Mouse (Mus musculus) gonadal fat pad, adult 2 months (tissue): ENCODE measurements around the gene Kit. TPM values are rescaled to one million over a fixed set of nuclear protein-coding genes. Genes with fewer than 3 reads are reported as not detected.

Experiments
- DNase-seq: peaks from one replicate; pipeline ENCODE4 v3.0.0-alpha.2; 2012; ENCODE audit warnings: low read depth
- polyA plus RNA-seq: library from polyadenylated mRNA; depleted of rRNA; stranded (reverse); fragments of >200 nt; gene quantifications from 2 replicates; pipeline ENCODE4 v1.2.3, GENCODE M21; 2012; rRNA removed

The Kit gene
- polyA plus RNA-seq = 12.2 and 15.2 TPM in 2 replicates

DNA sequence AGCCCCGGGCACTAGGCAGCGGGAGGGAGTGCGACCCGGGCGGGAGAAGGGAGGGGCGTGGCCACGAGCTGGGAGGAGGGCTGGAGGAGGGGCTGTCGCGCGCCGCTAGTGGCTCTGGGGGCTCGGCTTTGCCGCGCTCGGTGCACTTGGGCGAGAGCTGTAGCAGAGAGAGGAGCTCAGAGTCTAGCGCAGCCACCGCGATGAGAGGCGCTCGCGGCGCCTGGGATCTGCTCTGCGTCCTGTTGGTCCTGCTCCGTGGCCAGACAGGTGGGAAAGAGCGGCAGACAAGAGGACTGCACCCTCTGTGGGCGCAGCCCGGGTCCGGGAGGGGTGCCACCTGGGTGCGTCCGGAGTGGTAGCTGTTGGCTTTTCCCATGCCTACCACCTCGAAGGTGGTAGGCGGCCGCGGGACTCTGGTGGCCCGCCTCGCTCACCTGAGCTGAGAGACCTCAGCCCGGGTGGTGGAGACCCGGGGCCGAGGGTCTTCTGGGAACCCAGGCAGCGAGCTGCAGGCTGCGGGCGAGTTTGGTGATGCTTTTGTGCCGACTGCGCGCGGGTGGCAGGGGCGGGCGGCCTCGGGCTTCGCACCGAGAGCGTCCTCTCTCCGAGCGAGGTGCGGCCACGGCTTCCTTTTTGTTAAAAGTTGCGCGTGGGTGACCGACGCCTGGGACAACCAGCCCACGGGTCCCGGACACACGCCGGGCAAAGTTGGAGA is at the start of gene Kit:
TSS of gene Kit (plus strand) at position 65 of the 715 bp plus-strand sequence.
- DNase-seq = no peak

DNA sequence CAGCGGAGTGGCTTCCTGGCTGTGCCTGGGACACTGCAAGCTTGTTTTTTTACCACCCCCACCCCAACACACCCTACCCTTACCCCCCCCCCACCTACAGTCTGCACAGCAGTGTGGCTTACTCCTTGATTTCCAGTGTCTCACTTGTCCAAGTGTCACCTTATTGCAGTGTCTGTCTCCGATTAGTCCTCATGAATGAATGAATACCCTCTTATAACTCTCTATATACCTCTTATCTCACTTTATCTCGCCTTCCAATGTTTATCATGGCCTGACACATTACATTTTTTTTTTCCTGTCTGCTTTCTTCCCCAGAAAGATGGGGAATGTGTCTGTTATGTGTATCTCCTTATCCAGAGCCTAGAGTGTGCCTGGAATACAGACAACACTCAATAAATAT is 38.6 kb upstream of the Kit start:
- DNase-seq = no peak

DNA sequence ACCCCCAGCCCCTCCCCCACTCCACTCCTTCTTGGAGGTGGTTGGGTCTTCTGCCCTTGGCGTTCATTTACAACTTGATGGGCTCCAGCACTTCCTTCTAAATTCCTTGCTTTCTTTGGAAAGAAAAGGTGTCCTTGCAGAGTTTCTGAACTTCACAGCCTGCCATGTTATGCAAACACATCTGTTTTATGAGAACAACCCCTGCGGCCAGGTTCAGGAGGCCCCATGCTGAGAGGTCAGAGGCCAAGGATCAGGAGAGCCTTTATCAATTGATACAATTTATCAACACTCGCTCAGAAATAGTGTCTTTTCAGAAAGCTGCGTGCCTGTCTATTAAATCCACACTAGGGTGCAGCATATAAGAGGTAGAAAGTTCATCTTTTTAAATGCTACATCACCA is 37.0 kb upstream of the Kit start:
- no peak for DNase-seq

DNA sequence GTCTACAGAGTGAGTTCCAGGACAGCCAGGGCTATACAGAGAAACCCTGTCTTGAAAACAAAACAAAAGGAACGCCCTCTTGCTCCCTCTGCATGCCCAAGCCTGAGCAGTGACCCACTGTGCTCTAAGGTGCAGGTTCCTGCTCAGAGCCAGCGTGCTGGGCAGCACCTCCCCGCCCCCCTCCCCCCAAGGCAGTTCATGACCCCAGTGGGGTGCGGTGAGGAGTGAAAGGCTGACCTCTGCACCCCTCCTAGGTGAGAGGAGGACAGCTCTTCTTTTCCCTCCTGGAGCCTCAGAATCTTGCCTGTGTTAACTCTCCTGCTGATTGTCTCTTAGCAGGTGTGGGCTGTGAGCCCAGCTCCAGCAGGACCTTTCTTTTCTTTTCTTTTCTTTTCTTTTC is 36.3 kb upstream of the Kit start:
- no peak for DNase-seq

DNA sequence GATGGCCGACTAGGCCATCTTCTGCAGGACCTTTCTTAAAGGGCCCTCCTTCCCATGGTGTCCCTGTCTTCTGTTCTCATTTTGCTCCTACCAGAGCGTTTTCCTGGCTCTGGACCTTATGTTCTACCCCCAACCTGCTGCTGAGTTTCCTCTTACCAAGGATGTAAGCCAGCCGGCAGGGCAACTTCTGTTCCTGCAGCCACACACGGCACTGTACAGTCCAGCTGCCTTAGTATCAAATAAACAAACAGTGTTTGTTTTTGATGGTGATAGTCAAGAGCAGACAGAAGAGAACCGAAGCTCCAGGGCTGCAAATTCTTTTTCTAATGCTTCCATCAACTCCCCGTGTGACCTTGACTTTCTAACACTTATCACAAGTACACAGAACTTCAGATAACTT is 35.6 kb upstream of the Kit start:
- DNase-seq = no peak

DNA sequence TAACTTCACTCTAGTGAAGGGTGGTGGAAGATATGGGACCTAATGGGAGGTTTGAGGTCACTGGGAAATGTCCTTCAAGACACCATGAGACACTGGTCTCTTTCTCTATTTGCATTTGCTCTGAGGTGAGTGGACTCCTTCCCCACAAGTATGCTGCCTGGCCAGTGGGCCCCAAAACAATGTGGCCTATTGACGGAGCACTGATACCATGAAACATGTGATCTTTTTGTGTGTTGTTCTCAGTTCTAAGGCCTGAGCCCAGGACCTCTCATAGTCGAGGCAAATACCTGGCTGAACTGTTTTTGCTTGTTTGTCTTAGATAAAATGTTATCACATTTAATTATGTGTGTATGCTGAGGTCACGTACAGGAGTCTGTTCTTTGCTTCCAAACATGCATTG is 31.0 kb upstream of the Kit start:
- DNase-seq = no peak

DNA sequence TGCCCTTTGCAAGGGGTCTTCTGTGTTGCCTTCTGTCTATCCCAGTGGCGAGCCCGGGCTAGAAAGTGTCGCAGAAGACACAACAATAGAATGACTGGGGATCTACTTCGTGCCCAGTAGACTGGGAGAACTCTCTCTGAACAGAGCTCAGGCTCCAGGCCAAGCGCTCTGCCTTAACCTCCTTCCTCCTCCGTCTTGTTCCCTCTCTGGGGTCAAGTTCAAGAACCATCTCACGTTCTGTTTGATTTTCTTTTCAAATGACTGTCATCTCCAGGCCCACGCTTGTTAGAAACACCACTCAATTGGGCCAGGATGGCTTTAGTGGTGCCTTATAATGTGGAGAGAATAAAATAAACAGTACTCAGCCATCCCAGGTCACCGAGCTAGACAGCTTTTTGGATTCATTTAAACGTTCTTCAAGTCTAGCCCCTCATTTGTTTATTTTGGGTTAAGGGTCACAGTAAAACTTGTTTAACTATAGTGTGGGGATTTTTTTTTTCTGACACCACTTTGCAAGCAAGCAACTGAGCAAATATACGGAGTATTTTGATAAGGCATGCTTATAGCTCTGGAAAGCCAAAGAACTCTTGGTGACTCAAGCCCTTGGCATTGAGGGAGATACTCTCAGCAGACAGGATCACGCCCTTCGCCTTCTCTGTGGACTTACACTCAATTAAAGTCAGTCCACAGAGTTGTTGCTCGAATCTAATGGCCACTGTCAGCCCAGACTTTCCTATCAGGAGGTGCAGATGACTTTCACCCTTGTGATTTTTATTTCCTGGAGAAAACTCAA is 30.0 kb upstream of the Kit start:
- no peak for DNase-seq

DNA sequence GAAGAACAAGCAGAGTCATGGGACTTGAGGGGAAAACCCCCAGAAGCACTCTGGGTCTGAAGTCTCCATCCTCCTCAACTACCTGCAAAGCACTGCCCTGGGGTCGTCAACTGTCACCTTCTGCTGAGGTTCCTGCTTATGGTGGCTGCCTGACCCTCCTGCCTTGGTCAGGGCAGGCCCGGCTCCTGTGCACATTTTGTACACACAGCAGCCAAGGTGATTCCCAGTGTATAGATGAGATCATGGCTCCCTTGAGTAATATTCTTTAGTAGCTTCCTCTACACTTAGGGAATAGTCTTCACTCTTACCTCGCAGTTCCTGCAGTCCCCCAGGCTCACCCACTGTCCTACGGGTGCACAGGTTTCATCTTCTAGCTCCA is 29.5 kb upstream of the Kit start:
- DNase-seq = no peak

DNA sequence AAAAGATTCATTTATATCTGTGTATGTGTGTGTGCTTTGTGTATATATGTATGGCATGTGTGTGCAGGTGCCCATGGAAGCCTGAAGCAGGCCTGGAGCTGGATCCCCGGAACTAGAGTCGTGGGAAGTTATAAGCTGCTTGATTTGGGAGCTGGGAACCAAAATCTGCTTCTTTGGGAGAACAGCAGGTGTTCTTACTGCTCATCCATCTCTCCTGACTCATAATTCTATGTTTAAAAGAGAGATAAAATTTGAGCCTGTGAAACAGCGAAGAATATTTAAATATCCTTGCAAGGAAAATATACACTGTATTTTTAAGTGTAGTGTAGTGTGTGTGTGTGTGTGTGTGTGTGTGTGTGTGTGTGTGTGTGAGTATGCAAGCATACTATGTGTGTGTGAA is 21.7 kb upstream of the Kit start:
- DNase-seq = no peak

DNA sequence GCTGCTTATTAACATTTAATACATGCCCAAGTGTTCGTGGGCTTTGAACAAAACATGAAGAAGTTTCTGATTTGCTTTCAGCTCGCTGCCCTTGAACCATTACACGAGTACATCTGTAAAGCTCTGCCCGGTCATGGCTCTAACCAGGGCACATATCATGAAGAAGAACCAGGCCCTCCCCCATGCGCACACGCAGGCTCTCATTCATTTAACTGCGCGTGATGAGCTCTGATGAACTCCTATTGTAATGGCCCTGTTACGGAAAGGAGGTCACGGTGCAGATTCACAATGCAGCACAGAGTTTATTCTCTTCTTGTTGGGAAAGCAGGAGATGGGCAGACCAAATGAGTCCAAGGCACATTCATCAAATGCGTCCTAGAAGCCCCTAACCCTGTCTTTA is 17.1 kb upstream of the Kit start:
- no peak for DNase-seq

DNA sequence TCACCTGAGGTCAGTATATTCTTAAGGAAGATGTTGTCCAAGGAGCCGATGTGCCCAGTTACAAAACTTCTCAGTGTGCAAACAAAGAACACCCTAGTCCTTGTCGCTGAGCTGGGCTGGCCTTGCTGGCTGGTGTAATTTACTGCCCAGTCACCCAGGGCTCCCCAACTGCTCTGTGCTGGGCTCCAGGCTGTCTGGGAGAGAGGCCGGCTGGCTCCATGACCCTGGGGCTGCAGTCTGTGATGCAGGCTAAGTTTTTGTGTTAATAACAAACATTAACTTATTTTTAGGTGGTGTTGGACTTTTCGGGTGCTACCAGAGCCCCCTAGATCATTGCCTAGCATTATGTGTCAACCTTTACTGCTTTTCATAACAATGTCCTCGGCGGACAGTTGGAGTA is 15.4 kb upstream of the Kit start:
- no peak for DNase-seq

DNA sequence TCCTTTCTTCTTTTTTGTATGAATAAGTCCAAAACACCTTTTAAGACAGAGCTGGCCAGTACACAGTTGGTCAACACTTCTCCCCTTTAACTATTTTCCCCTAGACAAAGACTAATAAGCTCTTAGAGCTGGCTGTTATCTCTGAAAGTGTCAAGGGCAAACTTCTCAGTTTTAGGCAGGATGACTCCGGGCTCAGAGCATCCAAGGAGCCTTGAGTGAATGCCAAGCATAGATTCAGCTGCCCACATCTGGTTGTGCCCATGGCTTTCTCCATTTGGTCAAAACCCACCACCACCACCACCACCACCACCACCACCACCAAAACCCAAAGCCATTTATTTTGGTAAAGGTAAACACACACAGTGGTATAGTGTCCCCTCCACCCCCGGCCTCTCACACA is 13.5 kb upstream of the Kit start:
- DNase-seq = no peak

DNA sequence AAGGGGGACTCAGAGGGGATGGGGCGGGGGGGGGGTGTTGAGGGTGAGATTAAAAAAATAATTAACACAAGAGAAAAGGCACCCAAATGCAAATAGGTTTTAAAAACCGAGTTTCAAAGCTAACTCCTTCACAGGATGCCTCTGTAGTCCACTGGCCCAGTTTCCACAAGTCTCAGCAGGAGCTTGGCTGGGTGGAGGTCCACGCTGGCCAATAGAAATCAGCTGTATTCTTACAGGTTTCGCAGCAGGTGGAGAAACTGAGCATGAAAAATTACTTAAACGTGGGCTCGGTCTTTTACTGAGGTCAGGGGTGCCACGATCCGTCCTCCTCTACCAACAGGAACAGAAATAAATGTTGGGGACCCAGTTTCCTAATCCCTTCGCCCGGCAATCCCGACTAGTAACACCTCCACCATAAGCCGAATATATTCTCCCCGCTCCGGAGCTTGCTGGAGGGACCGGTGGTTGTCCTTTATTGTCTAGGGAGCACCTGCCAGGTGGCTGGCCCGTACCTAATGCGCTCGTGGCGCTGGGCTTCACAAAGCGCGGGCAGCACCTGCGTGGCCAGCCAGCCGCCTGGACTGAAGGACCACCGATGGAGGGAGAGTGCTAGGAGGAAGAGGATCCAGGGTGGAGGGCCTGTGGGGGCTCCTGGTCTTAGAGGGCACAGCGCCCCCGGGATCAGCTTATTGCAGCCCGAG is 415 bp upstream of the Kit start:
- no peak for DNase-seq

DNA sequence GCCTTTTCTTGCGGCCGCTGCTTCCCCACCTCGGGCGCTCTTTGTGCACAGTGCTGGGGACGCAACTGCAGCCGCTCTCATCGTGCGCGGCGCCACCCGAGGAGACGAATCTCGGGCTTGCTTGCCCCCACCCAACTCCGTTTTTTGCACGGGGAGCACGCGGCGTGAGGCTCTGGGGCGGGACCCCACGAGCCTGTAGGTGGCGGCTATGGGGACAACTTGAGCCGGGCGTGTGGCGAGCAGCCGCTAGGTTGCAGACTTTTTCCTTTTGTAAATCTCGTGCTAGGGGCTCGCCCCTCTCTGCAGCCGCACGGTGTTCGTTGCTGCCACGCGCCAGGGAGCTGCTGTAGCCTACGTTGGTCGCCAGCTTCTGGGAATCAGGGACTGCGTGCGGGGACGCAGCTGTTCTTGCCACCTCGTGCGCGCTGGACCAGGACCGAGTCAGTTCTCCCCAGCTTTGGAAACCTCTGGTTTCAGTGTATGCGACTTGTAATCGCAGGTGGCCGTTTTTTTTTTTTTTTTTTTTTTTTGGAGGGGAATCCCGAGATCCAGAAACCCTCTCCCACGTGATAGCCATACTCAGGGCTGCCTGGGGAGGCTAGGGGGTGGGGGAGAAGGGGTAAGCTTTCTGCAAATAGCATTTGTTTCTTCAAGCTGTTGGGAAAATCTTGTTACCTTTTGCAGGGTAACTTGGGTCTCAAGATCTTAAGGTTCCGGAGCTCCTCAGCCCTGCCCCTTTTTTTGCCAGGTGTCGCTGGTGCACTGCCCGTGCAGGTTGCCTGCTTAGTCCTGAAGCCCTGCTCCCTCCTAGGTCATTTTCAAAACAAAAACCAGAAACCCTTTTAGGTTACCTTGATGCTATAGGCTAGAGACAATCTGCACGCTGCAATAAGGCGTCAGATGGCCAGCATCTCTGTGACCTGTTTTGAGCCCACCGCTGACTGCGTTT is 1.1 kb downstream of the Kit start:
- DNase-seq = no peak

DNA sequence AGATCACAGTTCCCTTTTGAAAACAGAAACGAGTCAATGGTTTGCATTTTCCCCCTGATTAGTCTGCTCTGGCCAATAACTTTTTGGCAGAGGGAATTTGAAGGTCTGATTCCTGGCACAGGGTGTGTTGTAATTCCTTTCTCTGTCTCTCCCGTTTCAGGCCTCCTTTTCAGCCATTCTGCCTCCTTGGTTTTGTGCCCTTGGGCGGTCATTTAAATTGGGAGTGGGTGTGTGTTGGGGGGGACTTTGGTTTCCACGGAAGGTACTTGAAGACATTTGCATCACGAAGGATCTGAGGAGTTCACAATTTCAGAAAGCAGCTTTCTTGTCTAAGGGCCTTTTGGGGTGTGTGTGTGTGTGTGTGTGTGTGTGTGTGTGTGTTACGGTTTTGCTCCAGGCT is 2.0 kb downstream of the Kit start:
- no peak for DNase-seq

DNA sequence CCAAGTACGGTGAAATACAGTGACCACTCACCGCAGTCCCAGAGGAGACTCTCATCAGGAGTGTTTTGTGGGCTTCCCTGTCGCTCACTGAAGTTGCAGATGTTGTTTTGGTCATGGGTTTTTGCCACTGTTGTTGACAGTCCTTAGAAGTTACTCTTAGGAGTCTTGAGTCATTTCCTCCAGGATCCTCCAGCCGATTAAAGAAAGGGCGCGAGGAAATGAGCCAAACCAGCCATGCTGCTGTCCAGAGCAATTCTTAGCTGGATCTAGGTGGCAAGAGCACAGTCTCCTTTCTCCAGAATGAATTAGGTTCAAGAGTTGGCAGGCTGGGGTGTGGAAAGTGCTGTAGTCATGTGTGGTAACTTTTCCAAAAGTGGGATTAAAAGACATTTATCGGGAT is 3.4 kb downstream of the Kit start:
- no peak for DNase-seq

DNA sequence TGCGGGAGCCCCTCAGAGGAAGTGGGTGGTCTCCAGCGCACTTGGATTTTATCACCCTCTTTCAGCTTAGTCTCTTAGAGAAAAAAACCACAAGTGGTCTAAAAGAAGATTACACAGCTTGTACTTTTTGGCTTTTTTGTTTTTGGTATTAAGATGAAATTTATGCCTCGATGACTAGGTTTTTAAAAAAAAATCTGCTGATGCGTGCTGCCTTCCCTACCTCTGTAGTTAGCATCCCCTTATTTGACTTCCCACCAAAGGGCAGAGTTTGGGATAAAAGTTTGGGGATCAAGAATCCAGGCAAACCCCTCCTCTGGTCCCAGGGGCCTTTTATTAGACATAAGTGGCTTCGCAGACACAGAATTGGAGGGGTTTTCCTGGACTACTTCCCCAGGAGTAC is 4.5 kb downstream of the Kit start:
- no peak for DNase-seq

DNA sequence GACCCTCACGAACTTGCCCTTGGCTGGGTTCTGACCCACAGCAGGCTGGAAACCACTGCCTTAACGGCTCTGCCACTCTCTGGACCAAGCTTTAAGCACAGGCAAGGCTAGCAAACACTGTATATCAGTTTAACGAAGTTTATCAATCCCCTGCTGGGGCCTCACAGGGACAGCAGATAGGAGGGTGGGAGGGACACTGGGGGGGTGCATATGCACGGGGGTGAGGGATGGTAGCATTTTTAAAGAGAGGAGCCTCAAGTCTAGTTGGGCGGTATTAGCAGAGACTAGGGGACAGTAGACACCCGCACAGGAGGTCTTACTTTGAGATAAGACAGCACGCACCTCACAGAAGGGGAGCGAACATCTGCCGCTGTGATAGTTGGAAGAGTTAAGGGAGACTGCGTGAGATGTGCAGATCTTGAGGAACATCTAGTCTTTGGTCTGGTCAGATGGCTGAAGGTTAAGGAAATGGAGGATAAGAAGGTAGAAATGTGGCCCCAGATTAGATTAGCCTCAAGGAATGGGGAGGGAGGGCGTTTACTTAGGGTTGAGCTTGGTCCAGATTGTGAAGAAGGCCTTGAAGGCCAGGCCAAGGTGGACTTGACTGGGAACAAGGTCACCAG is 5.0 kb downstream of the Kit start:
- DNase-seq = no peak

DNA sequence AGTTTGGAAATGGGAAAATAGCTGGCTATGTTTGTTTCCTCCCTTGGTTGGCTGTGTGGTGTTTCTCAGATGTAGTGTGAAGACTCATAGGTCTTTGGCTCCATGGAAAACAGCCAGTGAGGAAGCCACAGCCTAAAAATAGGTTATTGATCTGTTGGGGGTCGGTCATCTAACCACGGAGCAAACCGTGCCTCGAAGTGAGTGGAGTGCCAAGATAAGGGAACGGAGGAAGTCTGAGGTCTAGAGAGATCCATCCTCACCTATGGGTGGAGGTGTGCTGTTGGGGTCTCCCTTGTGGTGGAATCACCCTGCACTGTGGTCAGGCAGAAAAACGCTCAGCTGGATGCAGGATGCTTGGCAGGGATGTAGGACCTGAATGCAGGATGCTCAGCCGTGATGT is 7.2 kb downstream of the Kit start:
- no peak for DNase-seq

DNA sequence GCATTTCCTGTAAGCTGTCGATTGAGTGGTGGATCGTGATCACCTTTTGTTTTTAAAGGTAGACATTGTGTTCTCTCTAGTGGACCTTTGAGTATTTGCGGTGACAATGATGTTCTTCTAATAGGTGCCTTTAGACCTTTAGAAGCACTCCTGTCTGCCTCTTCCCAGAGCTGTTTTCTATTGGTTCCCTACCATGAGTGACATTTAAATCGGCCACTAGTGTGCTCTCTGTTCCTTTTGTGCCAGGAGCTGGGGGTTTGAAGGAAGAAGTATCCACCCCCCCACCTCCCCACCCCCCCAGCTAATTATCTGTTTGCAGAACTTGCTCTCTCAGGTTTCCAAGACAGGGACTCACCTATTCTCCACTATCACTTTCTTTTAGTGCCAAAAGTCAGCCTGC is 13.1 kb downstream of the Kit start:
- DNase-seq = no peak

DNA sequence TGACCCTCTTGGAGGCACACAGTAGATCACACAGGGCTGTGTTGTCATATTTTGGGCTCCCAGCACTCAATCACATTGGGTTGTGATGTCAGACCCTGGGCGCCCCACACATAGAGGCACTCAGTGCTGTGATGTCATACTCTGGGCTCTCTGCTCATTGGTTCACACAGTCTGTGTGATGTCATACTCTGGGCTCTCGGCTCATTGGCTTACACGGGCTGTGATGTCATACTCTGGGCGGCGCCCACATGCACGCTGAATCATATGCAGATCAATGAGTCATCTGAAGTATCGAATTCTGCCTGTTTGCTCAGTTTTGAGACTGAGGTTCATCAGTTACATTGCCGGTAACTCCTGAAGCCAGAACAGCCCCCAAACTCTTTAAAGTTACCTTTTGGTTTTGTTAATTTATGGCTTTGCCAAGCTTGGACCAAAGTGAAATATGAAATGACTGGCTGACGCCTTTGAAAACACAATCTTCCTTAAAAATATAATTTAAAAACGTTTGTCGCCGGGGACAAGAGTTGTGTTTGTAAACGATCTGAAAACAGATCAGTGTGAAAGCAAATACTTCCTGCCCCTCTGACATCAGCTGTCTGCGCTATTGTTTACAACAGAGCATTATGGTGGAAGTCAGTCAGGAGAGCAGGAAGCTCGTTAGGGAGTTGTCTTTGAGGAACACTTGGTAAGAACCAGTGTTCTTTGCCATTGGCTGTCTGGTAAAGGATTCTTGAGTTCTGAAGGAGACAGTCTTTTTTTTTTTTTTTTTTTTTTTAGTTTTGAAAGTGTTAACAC is 15.0 kb downstream of the Kit start:
- DNase-seq = no peak
